Mouse (Mus musculus): ENCODE results near the gene Stat4.

The Stat4 gene

DNA sequence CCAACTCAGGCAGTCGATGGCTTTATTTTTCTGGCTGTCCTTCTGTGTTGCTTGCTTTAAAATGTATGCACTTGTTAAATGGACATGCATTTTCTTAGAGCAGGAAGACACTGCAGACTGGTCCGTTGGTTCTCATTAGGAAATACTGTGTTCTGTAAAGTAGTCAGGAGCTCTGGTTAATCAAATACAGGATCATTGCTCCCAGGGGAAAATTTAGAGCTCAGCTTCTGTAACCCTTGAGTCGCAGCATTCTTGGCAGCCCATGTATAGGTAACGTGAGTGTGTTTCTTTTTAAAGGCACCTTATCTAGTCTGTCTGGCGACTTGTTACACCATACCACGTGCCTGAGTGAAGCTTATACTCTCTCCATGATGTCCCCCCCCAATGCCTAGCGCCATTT, 161.2 kb downstream of the Stat4 start:
- DNase-seq = no peak

- DNase-seq = no peak
Measured at GRCm38 (mm10) chr1:52148696-52149095, 161.7 kb downstream of the Stat4 start.

DNA sequence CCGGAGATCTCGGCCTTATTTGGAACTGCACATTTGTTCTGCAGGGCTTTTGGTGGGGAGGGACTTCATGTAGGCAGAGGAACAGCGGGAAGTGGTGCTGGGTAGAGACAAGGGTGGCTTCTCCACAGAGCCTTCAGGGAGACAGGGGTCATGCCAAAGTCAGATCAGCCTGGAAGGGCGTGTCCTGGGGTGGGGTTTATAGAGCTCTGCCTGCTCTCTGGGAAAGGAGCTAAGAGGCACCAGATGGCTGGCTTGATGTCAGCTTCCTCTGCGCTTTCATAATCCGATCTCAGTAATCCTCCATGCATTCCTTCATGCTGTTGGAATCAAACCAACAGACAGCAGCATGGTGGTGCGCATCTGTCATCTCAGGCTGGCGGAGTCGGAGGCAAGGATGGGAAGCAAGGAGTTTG, 163.0 kb downstream of the Stat4 start:
- DNase-seq = no peak

DNA sequence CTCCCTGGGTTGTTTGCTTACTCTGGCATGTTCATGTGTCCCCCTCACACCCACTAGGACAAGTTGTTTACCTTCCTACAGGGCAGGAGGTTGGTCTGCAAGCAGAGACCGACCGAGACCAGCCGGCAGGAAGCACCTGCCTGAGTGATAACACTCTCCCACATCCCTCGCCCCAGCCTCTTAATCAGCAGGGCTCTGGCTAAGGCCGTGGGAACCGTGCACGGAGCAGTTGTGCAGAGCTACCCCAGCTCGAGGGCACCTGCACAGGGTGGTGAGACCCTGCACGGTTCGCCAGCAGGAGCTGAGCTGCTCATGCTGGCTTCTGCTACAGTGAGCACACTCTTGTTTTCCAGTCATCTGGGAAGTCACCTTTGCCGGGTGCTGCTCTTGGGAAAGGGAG, 163.7 kb downstream of the Stat4 start:
- no peak for DNase-seq

DNA sequence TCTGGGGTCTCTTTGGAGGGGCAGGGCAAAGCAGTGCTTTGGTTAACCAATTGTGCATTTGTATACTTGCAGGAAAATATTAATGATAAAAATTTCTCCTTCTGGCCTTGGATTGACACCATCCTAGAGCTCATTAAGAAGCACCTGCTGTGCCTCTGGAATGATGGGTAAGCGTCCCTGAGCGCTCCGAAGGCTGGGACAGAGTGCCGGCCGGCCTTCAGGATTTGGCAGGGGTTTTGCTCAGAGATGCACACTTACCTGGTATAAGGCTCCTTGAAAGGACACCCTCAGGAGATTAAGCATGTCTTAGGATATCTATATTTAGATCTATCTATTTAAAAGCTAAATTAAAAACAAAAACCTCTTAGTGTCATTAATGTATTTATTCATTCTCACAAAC, 164.2 kb downstream of the Stat4 start:
- DNase-seq = no peak

DNA sequence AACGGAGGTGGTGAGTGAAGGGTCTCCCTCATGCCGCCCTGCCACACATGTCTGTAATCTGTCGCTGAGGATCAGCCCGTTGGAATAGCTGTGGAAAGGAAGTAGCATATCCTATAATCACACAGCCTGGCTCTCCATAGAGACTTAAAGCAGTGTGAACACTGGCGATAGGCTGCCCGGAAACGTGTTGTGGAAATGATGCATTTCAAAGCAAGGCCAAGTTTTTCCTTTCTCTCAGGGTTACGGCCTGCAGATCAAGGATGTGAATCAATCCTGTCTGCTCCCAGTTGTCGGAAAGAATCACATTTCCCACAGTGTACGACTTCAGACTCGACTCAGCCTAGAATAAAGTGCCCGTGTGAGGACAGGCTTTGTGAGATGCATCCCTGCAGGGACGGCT, 165.4 kb downstream of the Stat4 start:
- no peak for DNase-seq

GRCm38 (mm10) chr1:52152936-52153335, 166.0 kb downstream of the Stat4 start:
- DNase-seq = no peak

- DNase-seq = peak; percentile 56
Measured at GRCm38 (mm10) chr1:52154890-52155289, 167.9 kb downstream of the Stat4 start.

GRCm38 (mm10) chr1:52156351-52156750, 169.4 kb downstream of the Stat4 start:
- DNase-seq = no peak

Measured in kidney, adult 18-20 months (tissue).